Mouse (Mus musculus): Measurements from ENCODE around the gene Sun3. TPM values are rescaled to one million over a fixed set of nuclear protein-coding genes. Genes with fewer than 3 reads are reported as not detected.

Sun3 gene
- polyA plus RNA-seq, 1 experiment from 2014 or later = not detected

DNA sequence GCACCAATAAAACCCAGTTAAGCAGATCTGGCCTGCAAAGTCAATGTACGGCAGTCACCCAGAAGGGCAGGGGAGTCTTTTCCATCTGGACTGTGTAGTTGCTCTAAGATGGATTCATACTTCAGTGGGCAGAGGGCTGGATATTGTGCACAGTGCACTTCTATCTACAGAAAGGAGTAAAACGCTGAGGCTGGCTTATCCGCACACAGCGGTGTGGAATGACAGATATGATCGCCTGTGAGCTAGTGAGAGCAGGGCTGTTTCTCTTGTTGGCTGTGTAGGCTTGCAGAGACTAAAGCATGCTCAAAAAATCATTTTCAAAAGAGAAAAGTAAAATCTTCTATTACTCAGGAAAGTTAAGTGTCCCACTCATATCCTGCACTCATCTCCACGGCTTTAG, 76.7 kb downstream of the Sun3 start:
- Histone ChIP-seq H3K36me3 (no peaks in the 10 kb centered on the region), H3K9me3 (replicated peaks) (no peaks in the 10 kb centered on the region), H3K4me3 (no peak overlapping the region), H3K27ac (replicated peaks) (no peak overlapping the region), H3K27me3 (ENCODE audit: low read depth, poor library complexity, severe bottlenecking) (no peaks in the 10 kb centered on the region), H3K4me1 (peaks cover 15% of the 10 kb centered on the region)
- DNase-seq (ENCODE audit: low spot score) = no peak
- 92% methylated on average over 6 of the region's 6 CpGs for WGBS

- H3K27ac ChIP-seq (replicated peaks) = no peak overlapping the region
- H3K36me3 ChIP-seq = no peaks in the 10 kb centered on the region
- no peaks in the 10 kb centered on the region for H3K27me3 ChIP-seq (ENCODE audit: low read depth, poor library complexity, severe bottlenecking)
- H3K4me1 ChIP-seq = peaks cover 17% of the 10 kb centered on the region
- H3K4me3 ChIP-seq = no peak overlapping the region
- WGBS = 65% methylated on average over 9 of the region's 9 CpGs
- H3K9me3 ChIP-seq (replicated peaks) = no peaks in the 10 kb centered on the region
- DNase-seq (ENCODE audit: low spot score) = no peak
Observed at GRCm38 (mm10) chr11:8970509-8970908, 78.3 kb downstream of the Sun3 start.

DNA sequence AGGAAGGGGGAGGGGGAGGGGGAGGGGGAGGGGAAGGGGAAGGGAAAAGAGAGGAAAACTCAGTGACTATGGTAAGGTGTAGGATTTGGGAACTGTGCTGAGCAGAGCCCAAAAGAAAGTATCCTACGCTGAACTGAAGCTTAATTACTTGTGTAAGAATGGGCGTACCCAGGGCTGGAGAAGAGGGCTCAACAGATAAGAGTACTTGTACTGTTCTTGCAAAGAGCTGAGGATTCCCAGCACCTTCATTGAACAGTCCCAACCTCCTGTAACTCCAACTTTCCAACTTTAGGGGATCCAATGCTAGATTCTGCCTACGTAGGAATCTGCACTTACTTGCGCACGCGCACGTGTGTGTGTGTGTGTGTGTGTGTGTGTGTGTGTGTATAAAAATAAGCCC, 80.7 kb downstream of the Sun3 start:
- H3K4me3 ChIP-seq = no peak overlapping the region
- 95% methylated on average over 7 of the region's 7 CpGs for WGBS
- no peaks in the 10 kb centered on the region for H3K36me3 ChIP-seq
- no peak for DNase-seq (ENCODE audit: low spot score)
- no peaks in the 10 kb centered on the region for H3K9me3 ChIP-seq (replicated peaks)
- H3K27ac ChIP-seq (replicated peaks) = no peak overlapping the region
- no peaks in the 10 kb centered on the region for H3K27me3 ChIP-seq (ENCODE audit: low read depth, poor library complexity, severe bottlenecking)
- peaks cover 4% of the 10 kb centered on the region for H3K4me1 ChIP-seq

Other genes with a start within 250 kb of the Sun3 start
- 0.05 and 0.07 TPM in 2 replicates for gene Pkd1l1, start 75.7 kb downstream of the Sun3 start, polyA plus RNA-seq (2016; fragmentation: Nextera tagmentation; extraction: Ambion mirVana)
- 21.5 and 23.2 TPM in 2 replicates for gene Hus1, start 37.8 kb downstream of the Sun3 start, polyA plus RNA-seq (2016; fragmentation: Nextera tagmentation; extraction: Ambion mirVana)
- gene Gm11992, start 397 bp downstream of the Sun3 start, polyA plus RNA-seq (2016; fragmentation: Nextera tagmentation; extraction: Ambion mirVana) = 0.64 and 0.78 TPM in 2 replicates
- 10.6 and 12.1 TPM in 2 replicates for gene Upp1, start 69.1 kb upstream of the Sun3 start, polyA plus RNA-seq (2016; fragmentation: Nextera tagmentation; extraction: Ambion mirVana)
- 0.01 TPM in 1 of 2 replicates, not detected in the other for gene Abca13, start 143.0 kb upstream of the Sun3 start, polyA plus RNA-seq (2016; fragmentation: Nextera tagmentation; extraction: Ambion mirVana)

All from midbrain, embryonic 10.5 days (tissue).